Mouse (Mus musculus) liver, embryonic 15.5 days (tissue): ENCODE data around the gene Stk32c. TPM values are rescaled to one million over a fixed set of nuclear protein-coding genes. Genes with fewer than 3 reads are reported as not detected.
A peak's percentile ranks its signal among the peaks of the same experiment; 100 is the strongest.

ENCODE experiments used
- ATAC-seq: fragments of 200-750 bp; cut with Nextera tagmentation; 2 replicates; pipeline ENCODE4 v1.8.0; 2017; ENCODE audit warnings: moderate number of reproducible peaks, mild to moderate bottlenecking, moderate library complexity; ENCODE audit not compliant: insufficient read depth
- H3K27ac ChIP-seq: fragments of 300-500 bp; sonication (generic); replicated peaks from 2 replicates; pipeline ENCODE4 v1.5.1; 2015; ENCODE audit warnings: mild to moderate bottlenecking, inconsistent platforms
- H3K27me3 ChIP-seq: fragments of 300-500 bp; sonication (generic); 2 replicates; pipeline ENCODE4 v1.6.1; 2015; ENCODE audit warnings: mild to moderate bottlenecking, inconsistent platforms
- H3K36me3 ChIP-seq: fragments of 300-500 bp; sonication (generic); replicated peaks from 2 replicates; pipeline ENCODE4 v1.6.1; 2015; ENCODE audit warnings: moderate library complexity, mild to moderate bottlenecking, inconsistent platforms
- H3K4me1 ChIP-seq: fragments of 300-500 bp; sonication (generic); replicated peaks from 2 replicates; pipeline ENCODE4 v1.6.1; 2015; ENCODE audit warnings: inconsistent platforms
- H3K4me2 ChIP-seq: fragments of 300-500 bp; sonication (generic); 2 replicates; pipeline ENCODE4 v1.6.1; 2015; ENCODE audit warnings: moderate library complexity, mild to moderate bottlenecking, inconsistent platforms
- H3K4me3 ChIP-seq: fragments of 300-500 bp; sonication (generic); replicated peaks from 2 replicates; pipeline ENCODE4 v1.5.1; 2015; ENCODE audit warnings: mild to moderate bottlenecking, inconsistent platforms
- H3K9ac ChIP-seq: fragments of 300-500 bp; sonication (generic); 2 replicates; pipeline ENCODE4 v1.6.1; 2015; ENCODE audit warnings: moderate library complexity, mild to moderate bottlenecking, inconsistent platforms
- H3K9me3 ChIP-seq: fragments of 300-500 bp; sonication (generic); replicated peaks from 2 replicates; pipeline ENCODE4 v1.6.1; 2016; ENCODE audit warnings: inconsistent platforms
- WGBS: fragments of 180-500 bp; shearing (Covaris S2); methylation state at CpG from one replicate; pipeline ENCODE4 v1.1.7; 2015; ENCODE audit warnings: mixed read lengths; ENCODE audit not compliant: insufficient replicate concordance; 5-methylcytosine and 5-hydroxymethylcytosine counted together
- polyA plus RNA-seq: library from polyadenylated mRNA; unstranded; fragments of >200 nt; fragmentation: Nextera tagmentation; extraction: Ambion mirVana; gene quantifications from 2 replicates; pipeline ENCODE4 v1.2.1, GENCODE M21; 2015

The Stk32c gene
- polyA plus RNA-seq, 1 experiment from 2014 or later: not detected

DNA sequence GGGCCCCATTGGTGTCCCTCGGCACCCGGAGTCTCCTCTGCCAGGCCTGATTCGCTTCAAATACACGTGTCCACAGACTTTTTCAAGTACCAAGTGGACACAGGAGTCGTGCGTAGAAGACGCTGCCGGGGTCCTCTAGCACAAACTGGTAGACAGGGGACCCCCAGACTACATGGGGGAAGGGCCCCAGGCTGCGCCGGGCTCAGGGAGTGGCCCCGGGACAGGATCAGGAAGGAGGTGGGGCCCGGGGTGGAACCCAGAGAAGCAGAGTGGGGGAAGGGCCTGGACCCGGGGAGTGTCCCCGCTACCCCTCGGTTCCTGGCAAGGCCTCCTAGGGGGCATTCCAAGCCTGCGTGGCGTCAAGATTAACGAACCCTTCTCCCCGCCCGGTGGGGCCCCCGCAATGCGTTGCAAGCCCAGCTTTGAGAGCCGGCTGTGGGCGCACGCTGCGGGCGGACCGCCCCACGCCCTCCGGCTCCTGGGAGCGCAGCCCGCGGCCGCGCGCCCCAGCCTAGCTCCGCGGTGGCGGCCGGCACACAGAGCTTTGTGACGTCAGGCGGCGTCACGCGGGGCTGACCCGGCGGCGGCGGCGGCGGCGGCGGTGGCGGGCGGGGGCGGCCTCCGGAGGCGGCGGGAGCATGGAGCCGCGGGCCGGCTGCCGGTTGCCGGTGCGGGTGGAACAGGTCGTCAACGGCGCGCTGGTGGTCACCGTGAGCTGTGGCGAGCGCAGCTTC lies 34.9 kb upstream of the Stk32c start, which contains the start of gene Pwwp2b:
Gene Pwwp2b (plus strand): TSS at position 602 of the 734 bp plus-strand sequence.
- peaks cover 49% of the 10 kb centered on the region for H3K4me1 ChIP-seq
- H3K27me3 ChIP-seq: peaks cover 39% of the 10 kb centered on the region
- H3K27ac ChIP-seq: peak within 1 kb of the TSS; percentile 71
- H3K4me3 ChIP-seq: peak within 1 kb of the TSS; percentile 61
- peak within 1 kb of the TSS; percentile 75 for H3K4me2 ChIP-seq
- H3K9ac ChIP-seq: peak within 1 kb of the TSS; percentile 51
- H3K9me3 ChIP-seq: no peaks in the 10 kb centered on the region
- WGBS: under 1% methylated on average over 72 of the region's 72 CpGs
- H3K36me3 ChIP-seq: no peaks in the 10 kb centered on the region
- ATAC-seq: peak; percentile 74

DNA sequence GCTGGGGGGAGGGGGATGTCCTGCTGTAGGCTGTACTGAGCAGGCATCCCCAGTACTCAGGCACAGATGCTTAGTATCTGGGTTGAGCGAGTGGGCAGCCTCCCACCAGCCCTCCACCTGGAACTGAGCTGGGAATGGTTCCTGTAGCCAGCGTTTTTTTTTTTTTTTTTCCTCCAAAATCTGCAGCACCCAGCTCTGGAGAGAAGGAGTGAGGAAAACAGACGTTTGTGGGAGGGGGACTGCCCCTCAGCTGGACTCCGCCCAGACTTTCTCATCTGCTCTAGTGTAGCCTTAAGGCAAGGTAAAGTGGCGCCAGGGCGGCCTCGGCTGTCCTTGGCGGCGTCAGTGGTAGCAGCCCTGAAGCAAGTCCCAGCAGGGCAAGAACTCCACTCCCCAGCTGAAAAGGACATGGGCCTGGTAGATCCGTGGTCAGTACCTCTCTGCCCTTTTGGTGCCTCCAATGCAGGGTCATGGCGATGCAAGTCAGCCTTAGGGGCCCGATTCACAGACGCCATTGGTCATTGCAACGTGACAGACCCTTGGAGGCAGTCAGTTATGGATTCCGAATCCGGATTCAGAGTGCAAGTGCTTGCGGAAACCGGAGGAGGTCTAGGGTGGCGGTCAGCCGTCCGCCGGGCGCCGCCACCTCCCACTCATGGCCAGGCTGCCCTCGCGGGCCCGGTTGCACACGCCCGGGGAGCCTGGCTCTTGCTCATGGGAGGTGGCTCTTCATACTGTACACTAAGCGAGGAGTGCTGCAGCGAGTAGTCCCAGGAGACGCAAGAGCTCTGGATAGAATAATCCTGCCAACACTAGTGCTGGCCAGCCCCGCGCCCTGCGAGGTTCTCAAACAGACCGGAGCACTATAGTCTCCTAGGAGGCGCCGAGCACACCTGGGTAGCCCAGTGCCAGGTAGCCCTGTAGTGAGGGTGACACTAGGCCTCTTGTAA lies 34.1 kb upstream of the Stk32c start:
- peak overlapping the region; percentile 75 for H3K4me2 ChIP-seq
- peak overlapping the region; percentile 51 for H3K9ac ChIP-seq
- 13% methylated on average over 38 of the region's 38 CpGs for WGBS
- H3K36me3 ChIP-seq: no peaks in the 10 kb centered on the region
- H3K27me3 ChIP-seq: peaks cover 39% of the 10 kb centered on the region
- no peaks in the 10 kb centered on the region for H3K9me3 ChIP-seq
- peak; percentile 41 for ATAC-seq
- H3K4me3 ChIP-seq: peak overlapping the region; percentile 61
- peak overlapping the region; percentile 71; the same call in 1 of the 2 replicates for H3K27ac ChIP-seq
- peaks cover 41% of the 10 kb centered on the region for H3K4me1 ChIP-seq

DNA sequence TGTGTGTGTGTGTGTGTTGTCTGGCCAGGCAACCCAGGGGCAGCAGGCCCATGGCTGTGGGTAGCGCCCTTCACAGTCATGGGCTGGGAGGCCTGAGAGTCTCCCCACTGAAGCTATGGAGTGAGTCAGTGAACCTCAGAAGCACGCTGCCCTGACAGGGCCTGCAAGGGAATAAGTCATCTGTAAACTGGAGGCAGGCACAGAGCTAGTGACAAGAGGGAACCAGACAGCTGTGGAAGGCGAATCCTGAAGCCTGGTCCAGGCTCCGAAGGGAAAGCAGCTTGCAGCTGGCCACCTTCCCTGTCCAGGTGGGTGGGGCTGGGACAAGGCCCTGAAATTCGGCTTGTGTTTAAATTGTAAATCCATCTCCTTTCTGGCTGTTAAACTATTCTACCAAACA lies 33.0 kb upstream of the Stk32c start:
- H3K4me2 ChIP-seq: no peak overlapping the region
- H3K36me3 ChIP-seq: no peaks in the 10 kb centered on the region
- no peaks in the 10 kb centered on the region for H3K9me3 ChIP-seq
- no peak for ATAC-seq
- 68% methylated on average over 5 of the region's 5 CpGs for WGBS
- no peak overlapping the region for H3K9ac ChIP-seq
- H3K27ac ChIP-seq: no peak overlapping the region
- H3K4me1 ChIP-seq: peaks cover 30% of the 10 kb centered on the region
- no peak overlapping the region for H3K4me3 ChIP-seq
- peaks cover 39% of the 10 kb centered on the region for H3K27me3 ChIP-seq

DNA sequence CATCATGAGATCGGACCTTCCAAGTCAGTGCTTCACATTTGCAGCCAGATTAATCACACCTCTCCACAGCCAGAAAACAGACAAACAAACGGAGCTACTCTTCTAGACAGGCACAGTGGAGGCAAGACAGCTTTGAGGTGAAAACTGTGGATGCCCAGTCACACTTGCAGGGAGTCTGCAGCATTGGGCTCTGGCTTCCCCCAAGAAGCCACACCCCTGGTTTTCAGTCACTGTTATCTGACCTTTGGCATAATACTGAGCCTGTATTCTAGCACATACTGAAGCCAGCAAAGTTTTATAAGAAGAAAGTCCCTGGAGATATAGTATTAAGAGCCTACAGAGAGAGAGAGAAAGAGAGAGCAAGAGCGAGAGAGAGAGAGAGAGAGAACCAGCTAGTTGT lies 26.3 kb upstream of the Stk32c start:
- Histone ChIP-seq H3K9me3 (no peaks in the 10 kb centered on the region), H3K36me3 (no peaks in the 10 kb centered on the region), H3K4me2 (no peak overlapping the region), H3K4me3 (no peak overlapping the region), H3K4me1 (peaks cover 8% of the 10 kb centered on the region), H3K27me3 (no peaks in the 10 kb centered on the region), H3K27ac (no peak overlapping the region), H3K9ac (no peak overlapping the region)
- WGBS: 45% methylated on average over 3 of the region's 3 CpGs
- ATAC-seq: no peak

DNA sequence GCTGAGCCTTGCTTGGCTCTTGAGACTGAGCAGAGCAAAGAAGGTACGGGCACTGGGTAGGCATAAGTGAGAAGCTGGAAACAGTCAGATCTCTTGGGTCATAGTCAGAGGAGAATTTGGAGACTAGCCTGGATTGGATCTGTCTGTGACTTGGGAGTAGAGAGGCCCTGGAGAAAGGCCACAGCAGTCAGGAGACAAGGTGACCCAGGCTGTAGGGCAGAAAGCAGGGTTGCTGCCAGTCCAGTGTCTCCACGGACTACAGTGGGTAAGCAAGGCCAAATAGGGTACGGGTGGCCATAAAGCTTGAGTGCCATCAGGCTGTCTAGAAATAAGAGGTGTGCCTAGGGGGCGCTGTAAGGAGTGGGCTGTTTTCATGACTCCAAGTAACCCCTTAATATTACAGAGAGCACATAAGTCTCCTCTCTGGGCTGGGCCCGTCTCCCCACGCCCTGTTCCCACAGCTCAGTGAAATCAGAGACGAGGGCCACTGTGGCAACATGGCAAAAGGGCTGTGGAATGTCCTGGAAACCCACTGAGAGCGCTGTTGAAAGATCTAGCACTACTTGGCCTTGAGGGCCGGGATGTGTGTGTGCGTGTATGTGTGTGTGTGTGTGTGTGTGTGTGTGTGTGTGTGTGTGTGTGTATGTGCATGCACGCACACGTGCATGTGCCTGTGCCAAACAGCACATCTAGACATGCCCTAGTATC lies 22.7 kb upstream of the Stk32c start:
- WGBS: 61% methylated on average over 12 of the region's 12 CpGs
- H3K27ac ChIP-seq: no peak overlapping the region
- H3K36me3 ChIP-seq: no peaks in the 10 kb centered on the region
- H3K4me3 ChIP-seq: no peak overlapping the region
- H3K9ac ChIP-seq: no peak overlapping the region
- H3K9me3 ChIP-seq: no peaks in the 10 kb centered on the region
- H3K27me3 ChIP-seq: no peaks in the 10 kb centered on the region
- no peak for ATAC-seq
- peaks cover 11% of the 10 kb centered on the region for H3K4me1 ChIP-seq
- no peak overlapping the region for H3K4me2 ChIP-seq

DNA sequence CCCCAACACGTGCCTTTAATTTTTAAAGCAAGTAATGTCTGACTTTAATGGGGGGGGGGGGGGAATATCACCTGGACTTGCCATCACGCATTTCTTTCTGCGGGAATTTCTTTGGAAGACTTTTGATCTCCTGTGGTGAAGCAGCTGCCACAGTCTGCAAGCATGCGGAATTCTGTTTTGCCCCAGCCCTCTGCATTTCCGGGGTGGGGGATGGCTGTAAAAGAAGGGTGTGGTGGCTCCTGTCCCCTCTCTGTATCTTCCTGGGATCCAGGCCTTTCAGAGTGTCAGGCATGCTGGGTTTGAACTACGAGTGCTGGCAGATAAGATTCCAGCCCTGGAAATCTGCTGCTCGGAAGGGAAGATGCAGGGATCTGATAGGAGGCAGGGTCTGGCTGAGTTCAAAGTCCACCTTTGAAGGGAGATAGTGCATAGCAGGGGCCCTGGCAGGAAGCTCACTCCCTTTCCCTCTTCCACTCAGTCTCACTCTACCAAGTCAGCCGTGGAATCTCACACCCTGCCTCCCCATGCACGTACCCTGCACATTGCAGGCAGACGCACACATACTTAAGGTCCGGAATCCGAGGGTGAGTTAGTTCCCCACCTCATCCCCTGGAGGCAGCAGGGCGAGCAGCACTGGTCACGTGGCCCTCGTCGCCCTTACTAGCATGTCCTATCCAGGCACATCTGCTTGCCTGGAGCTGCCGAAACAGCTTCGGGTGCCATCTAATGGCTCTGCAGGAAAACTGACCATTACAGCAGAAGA lies 21.5 kb upstream of the Stk32c start:
- no peaks in the 10 kb centered on the region for H3K36me3 ChIP-seq
- no peaks in the 10 kb centered on the region for H3K9me3 ChIP-seq
- H3K27ac ChIP-seq: no peak overlapping the region
- peak; percentile 52; the same call in 1 of the 2 replicates for ATAC-seq
- no peak overlapping the region for H3K9ac ChIP-seq
- H3K4me3 ChIP-seq: no peak overlapping the region
- H3K4me2 ChIP-seq: peak overlapping the region; percentile 37
- 7% methylated on average over 18 of the region's 18 CpGs for WGBS
- H3K4me1 ChIP-seq: peaks cover 11% of the 10 kb centered on the region
- H3K27me3 ChIP-seq: no peaks in the 10 kb centered on the region

DNA sequence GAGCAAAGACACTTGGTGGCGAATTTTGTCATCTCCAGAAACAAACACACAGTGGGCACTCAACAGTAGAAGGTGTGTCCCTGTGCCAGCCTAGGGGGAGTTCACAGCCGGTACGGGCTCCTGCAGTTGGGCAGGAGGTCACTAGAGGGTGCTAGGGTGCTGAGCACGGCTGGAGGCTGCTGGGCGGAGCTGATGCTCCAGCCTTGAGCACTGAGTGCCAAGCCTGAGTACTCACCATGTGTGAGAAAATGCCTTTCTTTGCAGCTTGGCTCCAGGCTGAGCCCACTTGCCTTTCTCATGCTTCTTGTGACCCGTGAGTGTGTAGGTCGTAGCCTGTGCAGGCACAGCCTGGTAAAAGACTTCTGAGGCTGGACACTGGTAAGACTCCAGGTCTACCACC lies 20.6 kb upstream of the Stk32c start:
- no peak overlapping the region for H3K4me3 ChIP-seq
- no peaks in the 10 kb centered on the region for H3K9me3 ChIP-seq
- under 1% methylated on average over 7 of the region's 7 CpGs for WGBS
- H3K4me2 ChIP-seq: no peak overlapping the region
- peak; percentile 48 for ATAC-seq
- no peak overlapping the region for H3K9ac ChIP-seq
- no peak overlapping the region for H3K27ac ChIP-seq
- H3K36me3 ChIP-seq: no peaks in the 10 kb centered on the region
- no peaks in the 10 kb centered on the region for H3K27me3 ChIP-seq
- peaks cover 11% of the 10 kb centered on the region for H3K4me1 ChIP-seq

DNA sequence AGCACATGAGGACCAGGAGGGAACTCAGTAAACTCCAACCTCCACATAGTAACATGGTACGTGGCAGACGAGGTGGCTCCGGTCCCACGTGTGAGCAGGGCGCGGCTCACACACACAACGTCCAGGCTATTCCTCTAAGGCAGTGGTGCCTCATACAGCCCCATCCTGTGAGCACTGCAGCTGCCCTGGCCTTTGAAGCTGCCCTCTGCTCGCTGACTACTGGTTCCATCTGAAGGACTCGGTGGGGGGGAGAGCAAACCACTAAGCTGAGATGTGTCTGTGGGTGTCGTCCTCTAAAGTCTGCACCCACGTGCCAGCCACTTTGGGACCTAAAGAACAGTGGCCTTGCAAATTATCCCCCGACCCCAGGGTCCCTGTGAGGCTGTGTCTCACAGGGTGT lies 17.1 kb upstream of the Stk32c start:
- Histone ChIP-seq H3K27me3 (no peaks in the 10 kb centered on the region), H3K4me1 (peaks cover 11% of the 10 kb centered on the region), H3K4me2 (no peak overlapping the region), H3K9me3 (no peaks in the 10 kb centered on the region), H3K9ac (no peak overlapping the region), H3K36me3 (no peaks in the 10 kb centered on the region), H3K27ac (no peak overlapping the region), H3K4me3 (no peak overlapping the region)
- ATAC-seq: no peak
- WGBS: 58% methylated on average over 12 of the region's 12 CpGs

DNA sequence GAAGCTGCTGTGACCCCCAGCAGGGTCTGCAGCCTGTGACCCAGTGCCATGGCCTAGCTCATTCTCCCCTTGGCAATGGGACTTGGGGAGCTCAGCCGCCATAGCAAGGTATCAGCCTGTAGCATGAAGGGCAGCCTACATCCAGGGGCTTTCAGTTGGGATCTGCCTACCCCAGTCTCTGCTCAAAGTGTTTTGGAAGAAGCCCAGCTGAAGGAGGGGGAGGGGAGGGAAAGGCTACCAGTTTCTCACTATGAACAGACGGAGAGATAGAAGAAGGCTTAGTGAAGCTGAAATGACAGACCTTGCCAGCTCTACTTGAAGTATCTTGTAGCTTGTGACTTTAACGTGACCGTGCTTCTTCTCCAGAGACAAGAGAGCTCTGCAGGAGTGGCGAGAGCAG lies 16.7 kb upstream of the Stk32c start:
- H3K4me3 ChIP-seq: no peak overlapping the region
- H3K4me1 ChIP-seq: peaks cover 7% of the 10 kb centered on the region
- H3K27ac ChIP-seq: no peak overlapping the region
- no peaks in the 10 kb centered on the region for H3K36me3 ChIP-seq
- H3K9me3 ChIP-seq: no peaks in the 10 kb centered on the region
- H3K4me2 ChIP-seq: no peak overlapping the region
- WGBS: 59% methylated on average over 5 of the region's 5 CpGs
- no peak overlapping the region for H3K9ac ChIP-seq
- ATAC-seq: no peak
- H3K27me3 ChIP-seq: no peaks in the 10 kb centered on the region

DNA sequence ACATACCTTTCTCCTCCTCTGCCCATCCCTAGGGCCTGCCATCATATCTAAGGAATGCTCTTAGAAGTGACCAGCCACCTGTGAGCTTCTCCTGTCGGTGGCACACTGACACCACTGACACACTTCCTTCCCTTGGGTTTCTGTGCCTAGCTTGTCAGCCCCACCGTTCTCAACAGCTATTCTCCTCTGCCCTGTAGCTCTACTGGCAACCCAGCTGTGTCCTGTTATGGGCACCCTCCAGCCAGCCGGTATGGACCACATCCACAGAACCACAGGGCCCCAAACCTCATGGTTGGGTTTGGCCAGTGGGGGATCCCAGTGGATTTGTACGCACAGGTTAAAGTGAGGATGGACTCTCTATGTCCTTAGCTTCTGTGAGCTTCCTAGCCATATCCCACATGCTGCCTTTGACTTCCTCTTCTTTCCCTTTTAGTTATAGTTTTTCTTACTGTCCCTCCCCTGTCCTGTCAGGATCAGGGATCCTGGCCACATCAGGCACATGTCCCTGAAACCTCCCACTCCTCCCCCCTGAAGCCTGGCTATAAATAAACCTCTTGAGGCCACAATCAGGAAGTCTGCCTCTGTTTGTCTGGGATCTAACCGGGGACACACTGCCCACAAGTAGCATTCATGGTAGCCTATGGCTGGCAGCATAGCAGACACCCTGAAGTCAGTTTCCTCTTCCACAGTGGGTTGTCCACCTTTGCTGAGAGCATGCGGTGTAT lies 15.5 kb upstream of the Stk32c start:
- Histone ChIP-seq H3K9me3 (no peaks in the 10 kb centered on the region), H3K4me2 (no peak overlapping the region), H3K4me3 (no peak overlapping the region), H3K9ac (no peak overlapping the region), H3K36me3 (no peaks in the 10 kb centered on the region), H3K27me3 (no peaks in the 10 kb centered on the region), H3K27ac (no peak overlapping the region), H3K4me1 (no peaks in the 10 kb centered on the region; the same call in 1 of the 2 replicates)
- 23% methylated on average over 6 of the region's 6 CpGs for WGBS
- peak; percentile 20; the same call in 1 of the 2 replicates for ATAC-seq
